Mouse (Mus musculus): ENCODE data around the gene Lgals2. TPM values are rescaled to one million over a fixed set of nuclear protein-coding genes. Genes with fewer than 3 reads are reported as not detected.

Lgals2 gene
- polyA plus RNA-seq, 1 experiment, result 0.32 TPM

GRCm38 (mm10) chr15:78840241-78840640 lies 15.1 kb downstream of the Lgals2 start:
- DNase-seq (ENCODE audit: low read depth in 1 of 2, low spot score in 2 of 2), result no peak
- no peaks in the 10 kb centered on the region for H3K36me3 ChIP-seq (ENCODE audit: control insufficient read depth, insufficient read depth, low read length)
- H3K27me3 ChIP-seq (ENCODE audit: control insufficient read depth, insufficient read depth, low read length), result peaks cover 19% of the 10 kb centered on the region
- H3K27ac ChIP-seq (ENCODE audit: insufficient read depth, low read length), result no peak overlapping the region
- WGBS, result 75% methylated on average over 3 of the region's 3 CpGs
- H3K4me1 ChIP-seq (ENCODE audit: control insufficient read depth, insufficient read depth, insufficient read length), result peaks cover 15% of the 10 kb centered on the region
- TF ChIP-seq CTCF (IDR thresholded peaks at IDR 0.05; ENCODE audit: extremely low read depth, insufficient read depth, insufficient read length, insufficient replicate concordance), result no peak
- no peak for TF ChIP-seq POLR2A (IDR thresholded peaks at IDR 0.05; ENCODE audit: low read depth, low read length)
- H3K4me3 ChIP-seq (ENCODE audit: extremely low read depth, insufficient read depth, insufficient read length), result no peak overlapping the region

- TF ChIP-seq POLR2A (IDR thresholded peaks at IDR 0.05; ENCODE audit: low read depth, low read length) (no peak), CTCF (IDR thresholded peaks at IDR 0.05; ENCODE audit: extremely low read depth, insufficient read depth, insufficient read length, insufficient replicate concordance) (no peak)
- no peak overlapping the region for H3K27ac ChIP-seq (ENCODE audit: insufficient read depth, low read length)
- no peaks in the 10 kb centered on the region for H3K36me3 ChIP-seq (ENCODE audit: control insufficient read depth, insufficient read depth, low read length)
- peaks cover 15% of the 10 kb centered on the region for H3K4me1 ChIP-seq (ENCODE audit: control insufficient read depth, insufficient read depth, insufficient read length)
- H3K27me3 ChIP-seq (ENCODE audit: control insufficient read depth, insufficient read depth, low read length), result peaks cover 19% of the 10 kb centered on the region
- DNase-seq (ENCODE audit: low read depth in 1 of 2, low spot score in 2 of 2), result no peak
- 58% methylated on average over 2 of the region's 2 CpGs for WGBS
- H3K4me3 ChIP-seq (ENCODE audit: extremely low read depth, insufficient read depth, insufficient read length), result no peak overlapping the region
Observed at GRCm38 (mm10) chr15:78839744-78840143, 15.6 kb downstream of the Lgals2 start.

GRCm38 (mm10) chr15:78836086-78836621 lies 19.2 kb downstream of the Lgals2 start:
- Histone ChIP-seq H3K4me1 (ENCODE audit: control insufficient read depth, insufficient read depth, insufficient read length) (peaks cover 7% of the 10 kb centered on the region; the same call in 1 of the 2 replicates), H3K4me3 (ENCODE audit: extremely low read depth, insufficient read depth, insufficient read length) (no peak overlapping the region), H3K27ac (ENCODE audit: insufficient read depth, low read length) (peak overlapping the region; percentile 10; the same call in 1 of the 2 replicates), H3K36me3 (ENCODE audit: control insufficient read depth, insufficient read depth, low read length) (no peaks in the 10 kb centered on the region), H3K27me3 (ENCODE audit: control insufficient read depth, insufficient read depth, low read length) (peaks cover 1% of the 10 kb centered on the region; the same call in 1 of the 2 replicates)
- DNase-seq (ENCODE audit: low read depth in 1 of 2, low spot score in 2 of 2), result no peak
- WGBS, result 77% methylated on average over 8 of the region's 8 CpGs
- TF ChIP-seq POLR2A (IDR thresholded peaks at IDR 0.05; ENCODE audit: low read depth, low read length) (no peak), CTCF (IDR thresholded peaks at IDR 0.05; ENCODE audit: extremely low read depth, insufficient read depth, insufficient read length, insufficient replicate concordance) (no peak)

GRCm38 (mm10) chr15:78835200-78836085 lies 19.9 kb downstream of the Lgals2 start:
- no peaks in the 10 kb centered on the region for H3K27me3 ChIP-seq (ENCODE audit: control insufficient read depth, insufficient read depth, low read length)
- WGBS, result 32% methylated on average over 11 of the region's 12 CpGs
- peaks cover 7% of the 10 kb centered on the region; the same call in 1 of the 2 replicates for H3K4me1 ChIP-seq (ENCODE audit: control insufficient read depth, insufficient read depth, insufficient read length)
- no peaks in the 10 kb centered on the region for H3K36me3 ChIP-seq (ENCODE audit: control insufficient read depth, insufficient read depth, low read length)
- H3K4me3 ChIP-seq (ENCODE audit: extremely low read depth, insufficient read depth, insufficient read length), result no peak overlapping the region
- TF ChIP-seq POLR2A (IDR thresholded peaks at IDR 0.05; ENCODE audit: low read depth, low read length), result no peak
- TF ChIP-seq CTCF (IDR thresholded peaks at IDR 0.05; ENCODE audit: extremely low read depth, insufficient read depth, insufficient read length, insufficient replicate concordance), result no peak
- peak in 1 of 2 experiments; percentile 22 for DNase-seq (ENCODE audit: low read depth in 1 of 2, low spot score in 2 of 2)
- H3K27ac ChIP-seq (ENCODE audit: insufficient read depth, low read length), result peak overlapping the region; percentile 60

GRCm38 (mm10) chr15:78834233-78835005 lies 20.9 kb downstream of the Lgals2 start:
- no peak overlapping the region for H3K4me3 ChIP-seq (ENCODE audit: extremely low read depth, insufficient read depth, insufficient read length)
- DNase-seq (ENCODE audit: low read depth in 1 of 2, low spot score in 2 of 2), result no peak
- no peaks in the 10 kb centered on the region for H3K27me3 ChIP-seq (ENCODE audit: control insufficient read depth, insufficient read depth, low read length)
- peak overlapping the region; percentile 5; the same call in 1 of the 2 replicates for H3K27ac ChIP-seq (ENCODE audit: insufficient read depth, low read length)
- WGBS, result 75% methylated on average over 10 of the region's 10 CpGs
- TF ChIP-seq POLR2A (IDR thresholded peaks at IDR 0.05; ENCODE audit: low read depth, low read length), result no peak
- TF ChIP-seq CTCF (IDR thresholded peaks at IDR 0.05; ENCODE audit: extremely low read depth, insufficient read depth, insufficient read length, insufficient replicate concordance), result no peak
- no peaks in the 10 kb centered on the region for H3K36me3 ChIP-seq (ENCODE audit: control insufficient read depth, insufficient read depth, low read length)
- peaks cover 7% of the 10 kb centered on the region; the same call in 1 of the 2 replicates for H3K4me1 ChIP-seq (ENCODE audit: control insufficient read depth, insufficient read depth, insufficient read length)

- Histone ChIP-seq H3K27me3 (ENCODE audit: control insufficient read depth, insufficient read depth, low read length) (no peaks in the 10 kb centered on the region), H3K27ac (ENCODE audit: insufficient read depth, low read length) (peak overlapping the region; percentile 38; the same call in 1 of the 2 replicates), H3K4me1 (ENCODE audit: control insufficient read depth, insufficient read depth, insufficient read length) (peaks cover 7% of the 10 kb centered on the region; the same call in 1 of the 2 replicates), H3K36me3 (ENCODE audit: control insufficient read depth, insufficient read depth, low read length) (no peaks in the 10 kb centered on the region), H3K4me3 (ENCODE audit: extremely low read depth, insufficient read depth, insufficient read length) (no peak overlapping the region)
- WGBS, result 89% methylated on average over 3 of the region's 3 CpGs
- DNase-seq (ENCODE audit: low read depth in 1 of 2, low spot score in 2 of 2), result no peak
- TF ChIP-seq POLR2A (IDR thresholded peaks at IDR 0.05; ENCODE audit: low read depth, low read length) (no peak), CTCF (IDR thresholded peaks at IDR 0.05; ENCODE audit: extremely low read depth, insufficient read depth, insufficient read length, insufficient replicate concordance) (no peak)
Observed at GRCm38 (mm10) chr15:78833582-78833981, 21.7 kb downstream of the Lgals2 start.
